Mouse (Mus musculus) T-cell, adult 2 months (primary cell): ENCODE measurements around the gene Csrp2.

ENCODE experiments used
- DNase-seq: peaks from one replicate; pipeline ENCODE4 v3.0.0; 2022; ENCODE audit warnings: low spot score

The Csrp2 gene

GRCm38 (mm10) chr10:110971044-110971443 is 51.5 kb downstream of the Csrp2 start:
- DNase-seq = no peak

- DNase-seq = no peak
Observed at GRCm38 (mm10) chr10:110971483-110971882, 51.9 kb downstream of the Csrp2 start.

GRCm38 (mm10) chr10:110971998-110972397 is 52.4 kb downstream of the Csrp2 start:
- DNase-seq = no peak

GRCm38 (mm10) chr10:110974463-110974862 is 54.9 kb downstream of the Csrp2 start:
- no peak for DNase-seq

- DNase-seq = no peak
Observed at GRCm38 (mm10) chr10:110974885-110975284, 55.3 kb downstream of the Csrp2 start.

GRCm38 (mm10) chr10:110976046-110976445 is 56.5 kb downstream of the Csrp2 start:
- peak; percentile 16 for DNase-seq

GRCm38 (mm10) chr10:110977379-110977778 is 57.8 kb downstream of the Csrp2 start:
- DNase-seq = no peak

GRCm38 (mm10) chr10:110979431-110979830 is 59.8 kb downstream of the Csrp2 start:
- no peak for DNase-seq

GRCm38 (mm10) chr10:110980441-110980840 is 60.9 kb downstream of the Csrp2 start:
- no peak for DNase-seq

- DNase-seq = no peak
Observed at GRCm38 (mm10) chr10:110982771-110983170, 63.2 kb downstream of the Csrp2 start.

- DNase-seq = no peak
Observed at GRCm38 (mm10) chr10:110986682-110987081, 67.1 kb downstream of the Csrp2 start.
